Mouse (Mus musculus) kidney, adult 8-10 months (tissue): ENCODE results near the gene Adam26a.
"Not testable (repeated sequence)": the region's sequence is repeated elsewhere in the genome, so short reads cannot be mapped to it uniquely, and the experiment has no call there.

Experiments
- DNase-seq, 2 experiments: peaks; one replicate each; pipeline ENCODE4 v3.0.0; 2022

Gene Adam26a

GRCm38 (mm10) chr8:43576607-43577006 is at the start of gene Adam26a:
Gene Adam26a, minus strand, starts transcription at chr8:43576707.
- not testable (repeated sequence) for DNase-seq

DNA sequence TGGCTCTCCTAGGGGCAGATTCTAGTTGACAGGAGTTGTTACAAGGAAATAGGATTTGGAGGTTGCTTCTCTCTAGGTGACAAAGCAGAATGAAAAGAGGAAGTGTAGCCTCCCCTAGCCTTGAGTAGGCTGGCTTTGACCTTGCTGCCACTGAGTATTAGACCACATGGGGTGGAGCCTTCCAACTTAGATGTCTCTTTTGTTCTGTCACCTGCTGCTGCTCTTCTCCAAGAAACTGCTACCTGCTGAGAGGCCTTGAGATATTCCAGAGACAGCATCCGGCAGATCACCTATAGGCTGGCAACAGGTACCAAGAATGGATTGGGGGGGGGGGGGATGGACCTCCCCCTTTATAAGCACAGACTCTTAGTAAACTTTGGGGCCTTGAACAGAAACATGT is 39.5 kb upstream of the Adam26a start:
- no peak for DNase-seq

DNA sequence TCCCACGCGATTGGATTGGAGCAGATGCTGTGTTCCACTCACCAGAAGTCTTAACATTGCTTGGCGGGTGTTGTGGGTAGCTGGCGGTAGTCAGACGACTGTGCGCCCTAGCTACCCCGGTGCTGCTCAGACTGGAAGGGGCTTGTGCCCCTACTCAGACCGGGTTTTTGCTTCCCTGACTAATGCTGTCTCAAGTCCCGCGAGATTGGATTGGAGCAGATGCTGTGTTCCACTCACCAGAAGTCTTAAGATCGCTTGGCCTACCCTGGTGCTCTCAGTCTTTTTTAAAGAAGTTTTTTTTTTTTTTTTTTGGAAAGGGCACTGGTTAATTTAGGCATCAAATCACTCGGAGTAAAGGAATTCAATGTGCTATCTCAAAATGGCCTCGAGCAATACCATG is 27.1 kb upstream of the Adam26a start:
- DNase-seq: not testable (repeated sequence)

DNA sequence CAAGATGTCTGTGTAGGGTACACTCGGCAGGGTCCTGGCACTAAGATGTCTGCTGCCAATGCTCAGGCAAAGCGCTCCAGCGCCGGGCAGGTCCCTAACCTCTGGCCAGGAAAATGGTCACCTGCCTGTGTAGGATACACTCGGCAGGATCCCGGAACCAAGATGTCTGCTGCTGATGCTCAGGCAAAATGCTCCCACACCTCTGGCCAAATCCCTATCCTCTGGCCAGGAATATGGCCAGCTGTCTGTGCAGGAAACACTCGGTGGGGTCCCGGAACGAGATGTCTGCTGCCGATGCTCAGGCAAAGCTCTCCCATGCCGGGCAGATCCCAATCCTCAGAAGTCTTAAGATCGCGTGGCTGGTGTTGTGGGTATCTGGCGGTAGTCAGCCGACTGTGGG is 26.7 kb upstream of the Adam26a start:
- not testable (repeated sequence) for DNase-seq

DNA sequence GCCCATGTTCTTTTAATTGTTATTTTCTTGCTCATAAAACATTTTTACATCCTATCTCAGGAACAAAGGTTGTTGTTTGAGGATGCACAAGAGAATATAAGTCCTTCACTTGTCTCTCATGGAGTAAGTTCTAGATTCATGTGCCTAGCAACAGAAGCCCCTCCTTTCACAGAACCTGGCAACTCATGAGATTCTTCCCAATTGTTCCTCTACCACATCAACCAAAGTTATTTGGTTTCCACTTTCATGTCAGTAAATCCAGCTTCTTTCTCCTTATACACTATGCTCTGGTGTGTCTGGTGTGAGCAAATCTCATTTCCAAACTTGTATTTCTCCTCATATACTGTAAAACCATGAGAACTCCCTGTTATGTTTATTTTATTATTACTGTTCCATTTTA is 48.5 kb downstream of the Adam26a start, which contains the start of gene Adam26b:
TSS of gene Adam26b (minus strand) at position 101 of the 400 bp plus-strand sequence.
- DNase-seq: not testable (repeated sequence)
